Mouse (Mus musculus) lung, adult 18-20 months (tissue): Measurements from ENCODE around the gene Myocd.
A peak's percentile ranks its signal among the peaks of the same experiment; 100 is the strongest.

ENCODE experiments used
- DNase-seq, 2 experiments: peaks; one replicate each; pipeline ENCODE4 v3.0.0; 2022; ENCODE audit warnings: mixed read lengths in 2 of 2

Gene Myocd

GRCm38 (mm10) chr11:65137145-65137652 is 132.6 kb downstream of the Myocd start:
- DNase-seq: no peak

DNA sequence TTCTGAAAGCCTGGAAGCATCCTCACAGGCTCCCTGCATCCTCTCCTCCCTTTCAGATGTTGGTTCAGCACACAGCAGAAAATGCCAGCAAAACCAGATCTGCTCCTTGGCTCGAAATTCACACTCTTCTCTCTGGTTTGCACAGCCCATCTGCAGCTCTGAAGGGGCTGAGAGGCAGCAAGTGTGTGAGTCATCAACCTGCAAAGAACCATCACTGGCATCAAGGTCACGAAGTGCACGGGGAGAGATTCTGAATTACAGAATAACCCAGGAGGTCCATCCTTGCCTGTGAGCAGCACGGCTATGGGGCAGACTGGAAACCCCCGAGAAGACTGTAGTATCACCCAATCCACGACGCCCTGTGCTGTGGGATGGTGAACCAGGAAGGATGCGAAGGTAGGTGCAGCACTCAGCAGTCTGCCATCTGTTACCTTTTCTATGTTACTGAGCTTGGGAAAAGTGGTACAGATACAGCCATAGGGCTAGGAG is 134.5 kb downstream of the Myocd start:
- DNase-seq: no peak

DNA sequence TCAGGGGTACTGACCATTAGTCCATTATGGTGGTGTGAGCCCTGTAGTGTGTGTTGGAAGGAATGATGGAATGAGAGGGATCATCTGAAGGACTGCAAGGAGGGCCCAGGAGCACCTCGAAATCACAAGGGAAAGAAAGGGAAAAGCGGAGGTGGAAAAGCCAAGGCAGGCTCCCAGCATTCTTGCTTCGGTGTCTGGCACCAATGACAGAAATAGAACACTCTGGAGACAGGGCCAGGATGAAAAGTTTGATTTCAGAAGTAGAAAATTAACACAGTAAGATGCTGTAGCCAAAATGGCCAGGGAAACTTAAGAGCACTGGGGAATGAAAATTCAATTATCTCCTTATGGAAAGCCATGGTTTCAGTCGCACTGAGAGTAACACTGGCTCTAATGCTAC is 136.1 kb downstream of the Myocd start:
- DNase-seq: no peak

GRCm38 (mm10) chr11:65129110-65129509 is 140.7 kb downstream of the Myocd start:
- DNase-seq: no peak

- DNase-seq: peak in 1 of 2 experiments; percentile 9
Observed at GRCm38 (mm10) chr11:65128666-65129065, 141.1 kb downstream of the Myocd start.

- DNase-seq: no peak
Observed at GRCm38 (mm10) chr11:65126566-65126965, 143.2 kb downstream of the Myocd start.
